Mouse (Mus musculus): ENCODE data around the gene Apela. TPM values are rescaled to one million over a fixed set of nuclear protein-coding genes. Genes with fewer than 3 reads are reported as not detected.

Gene Apela
- polyA plus RNA-seq, 2 experiments: 11.2 to 17.3 TPM

DNA sequence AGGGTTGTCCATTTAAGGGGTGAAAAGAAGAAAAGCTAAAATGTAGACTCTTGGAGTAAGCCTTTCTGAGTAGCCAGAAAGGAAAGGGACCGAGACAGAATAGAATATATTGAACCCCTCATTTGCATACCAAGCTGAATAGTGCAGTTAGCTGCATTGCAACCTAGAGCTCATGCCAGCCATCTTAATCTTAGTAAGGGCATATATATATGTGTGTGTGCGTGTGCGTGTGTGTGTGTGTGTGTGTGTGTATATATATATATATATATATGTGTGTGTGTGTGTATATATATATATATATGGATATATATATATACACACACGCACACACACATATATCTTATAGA lies 31.3 kb upstream of the Apela start:
- TF ChIP-seq POLR2A (IDR thresholded peaks at IDR 0.05; ENCODE audit: borderline replicate concordance, extremely low read depth, insufficient read depth, insufficient read length): no peak

DNA sequence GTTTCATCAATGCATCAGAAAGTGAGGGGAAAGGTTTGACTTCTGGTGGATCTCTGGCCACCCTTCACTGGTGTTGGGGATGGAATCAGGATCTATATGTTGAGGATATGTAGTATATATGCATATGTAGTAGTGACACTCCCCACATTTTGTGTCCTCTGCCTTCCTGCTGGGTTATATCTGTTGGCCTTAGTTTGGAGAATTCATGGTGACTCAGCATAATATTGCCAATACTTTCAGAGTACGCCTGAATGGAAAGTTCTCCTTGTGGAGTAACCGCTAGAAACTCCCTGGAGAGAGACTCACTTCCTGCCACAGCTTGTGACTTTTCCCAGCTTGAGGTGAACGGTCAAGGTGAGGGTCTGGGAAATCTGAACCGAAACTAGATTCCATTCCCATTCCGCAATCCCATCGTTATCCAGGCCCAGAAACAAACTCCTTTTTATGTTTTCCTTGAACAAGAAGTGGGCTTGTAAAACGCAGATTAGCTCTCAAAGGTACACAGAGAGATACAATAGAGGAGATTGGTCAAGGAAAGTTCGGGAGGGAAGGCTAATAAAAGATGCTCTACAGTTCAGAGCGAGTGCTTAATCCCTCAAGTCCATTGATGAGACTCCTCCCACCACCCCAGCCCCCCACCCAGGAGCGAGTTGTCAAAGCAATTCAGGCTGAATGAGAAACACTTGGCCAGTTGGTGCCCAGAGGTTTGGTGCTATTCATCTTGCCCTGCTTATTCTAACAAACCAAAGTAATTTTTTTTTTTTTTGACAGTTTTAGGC lies 30.7 kb upstream of the Apela start:
- H3K27ac ChIP-seq (replicated peaks; ENCODE audit: low read depth, low read length): no peak overlapping the region
- H3K4me1 ChIP-seq (ENCODE audit: control insufficient read depth, insufficient read depth, low read length): no peaks in the 10 kb centered on the region
- H3K9ac ChIP-seq (ENCODE audit: low read depth, low read length, severe bottlenecking): no peak overlapping the region
- no peak for TF ChIP-seq POLR2A (IDR thresholded peaks at IDR 0.05; ENCODE audit: borderline replicate concordance, extremely low read depth, insufficient read depth, insufficient read length)
- no peaks in the 10 kb centered on the region for H3K9me3 ChIP-seq (ENCODE audit: control insufficient read depth, low read length)
- 24% methylated on average over 10 of the region's 10 CpGs for WGBS
- H3K36me3 ChIP-seq (ENCODE audit: control insufficient read depth, insufficient read depth, low read length): no peaks in the 10 kb centered on the region
- no peak overlapping the region for H3K4me3 ChIP-seq (replicated peaks; ENCODE audit: low read length)
- ATAC-seq (ENCODE audit: low FRiP score, low read depth): no peak
- no peak overlapping the region for H3K4me2 ChIP-seq (replicated peaks; ENCODE audit: low read depth, low read length, severe bottlenecking)
- DNase-seq (ENCODE audit: low spot score): no peak
- H3K27me3 ChIP-seq (ENCODE audit: control insufficient read depth, insufficient read depth, low read length): no peaks in the 10 kb centered on the region

More for the DNA sequence above, 31.3 kb upstream of the Apela start:
- H3K27me3 ChIP-seq (ENCODE audit: control insufficient read depth, insufficient read depth, low read length): no peaks in the 10 kb centered on the region
- ATAC-seq (ENCODE audit: low FRiP score, low read depth): no peak
- DNase-seq (ENCODE audit: low spot score): no peak
- no peaks in the 10 kb centered on the region for H3K4me1 ChIP-seq (ENCODE audit: control insufficient read depth, insufficient read depth, low read length)
- H3K9me3 ChIP-seq (ENCODE audit: control insufficient read depth, low read length): no peaks in the 10 kb centered on the region
- H3K27ac ChIP-seq (replicated peaks; ENCODE audit: low read depth, low read length): no peak overlapping the region
- H3K36me3 ChIP-seq (ENCODE audit: control insufficient read depth, insufficient read depth, low read length): no peaks in the 10 kb centered on the region
- no peak overlapping the region for H3K4me2 ChIP-seq (replicated peaks; ENCODE audit: low read depth, low read length, severe bottlenecking)
- H3K4me3 ChIP-seq (replicated peaks; ENCODE audit: low read length): no peak overlapping the region
- H3K9ac ChIP-seq (ENCODE audit: low read depth, low read length, severe bottlenecking): no peak overlapping the region
- WGBS: 86% methylated on average over 4 of the region's 4 CpGs

DNA sequence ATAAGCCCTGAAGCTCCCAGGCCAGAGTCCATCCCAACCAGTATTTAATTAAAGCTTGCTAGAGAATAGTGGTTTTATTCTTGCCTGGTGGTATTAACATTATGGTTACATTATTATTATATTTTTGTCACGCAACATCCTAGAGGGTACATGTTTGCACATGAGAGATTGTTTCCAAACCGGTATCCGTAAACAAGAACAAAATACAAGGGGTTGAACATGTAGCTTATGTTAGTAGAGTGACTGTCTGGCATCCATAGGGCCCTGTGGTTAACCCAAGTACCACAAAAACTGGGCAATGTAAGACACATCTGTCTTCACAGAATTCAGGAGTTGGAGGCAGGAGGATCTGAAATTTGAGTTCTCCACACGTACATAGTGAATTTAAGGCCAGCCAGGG lies 29.9 kb upstream of the Apela start:
- 90% methylated on average over 4 of the region's 4 CpGs for WGBS
- H3K36me3 ChIP-seq (ENCODE audit: control insufficient read depth, insufficient read depth, low read length): no peaks in the 10 kb centered on the region
- H3K4me1 ChIP-seq (ENCODE audit: control insufficient read depth, insufficient read depth, low read length): no peaks in the 10 kb centered on the region
- no peaks in the 10 kb centered on the region for H3K9me3 ChIP-seq (ENCODE audit: control insufficient read depth, low read length)
- no peak overlapping the region for H3K27ac ChIP-seq (replicated peaks; ENCODE audit: low read depth, low read length)
- no peak overlapping the region for H3K9ac ChIP-seq (ENCODE audit: low read depth, low read length, severe bottlenecking)
- ATAC-seq (ENCODE audit: low FRiP score, low read depth) (no peak), DNase-seq (ENCODE audit: low spot score) (no peak)
- H3K4me2 ChIP-seq (replicated peaks; ENCODE audit: low read depth, low read length, severe bottlenecking): no peak overlapping the region
- TF ChIP-seq POLR2A (IDR thresholded peaks at IDR 0.05; ENCODE audit: borderline replicate concordance, extremely low read depth, insufficient read depth, insufficient read length): no peak
- no peaks in the 10 kb centered on the region for H3K27me3 ChIP-seq (ENCODE audit: control insufficient read depth, insufficient read depth, low read length)
- H3K4me3 ChIP-seq (replicated peaks; ENCODE audit: low read length): no peak overlapping the region

DNA sequence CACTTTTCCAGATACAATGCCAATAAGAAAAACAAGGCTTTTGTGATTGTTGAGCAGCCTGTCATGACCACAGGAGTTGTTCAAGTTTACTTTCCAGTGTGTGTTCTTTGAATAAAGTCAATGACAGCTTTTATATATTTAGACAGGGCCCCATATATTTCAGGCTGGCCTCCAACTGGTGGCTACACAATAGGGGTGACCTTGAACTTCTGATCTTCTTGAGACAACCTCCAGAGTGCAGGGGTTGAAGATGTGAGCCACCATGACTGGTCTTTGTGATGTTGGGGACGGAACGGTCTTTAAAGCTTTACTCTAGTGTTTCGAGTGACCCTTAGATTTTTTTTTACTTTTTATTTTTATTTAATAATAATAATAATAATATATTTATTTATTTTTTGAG lies 28.5 kb upstream of the Apela start:
- H3K27ac ChIP-seq (replicated peaks; ENCODE audit: low read depth, low read length): no peak overlapping the region
- H3K4me2 ChIP-seq (replicated peaks; ENCODE audit: low read depth, low read length, severe bottlenecking): no peak overlapping the region
- H3K9me3 ChIP-seq (ENCODE audit: control insufficient read depth, low read length): no peaks in the 10 kb centered on the region
- WGBS: 94% methylated on average over 3 of the region's 3 CpGs
- no peak overlapping the region for H3K4me3 ChIP-seq (replicated peaks; ENCODE audit: low read length)
- ATAC-seq (ENCODE audit: low FRiP score, low read depth): no peak
- H3K4me1 ChIP-seq (ENCODE audit: control insufficient read depth, insufficient read depth, low read length): no peaks in the 10 kb centered on the region
- no peaks in the 10 kb centered on the region for H3K36me3 ChIP-seq (ENCODE audit: control insufficient read depth, insufficient read depth, low read length)
- no peak for DNase-seq (ENCODE audit: low spot score)
- no peak for TF ChIP-seq POLR2A (IDR thresholded peaks at IDR 0.05; ENCODE audit: borderline replicate concordance, extremely low read depth, insufficient read depth, insufficient read length)
- no peak overlapping the region for H3K9ac ChIP-seq (ENCODE audit: low read depth, low read length, severe bottlenecking)
- H3K27me3 ChIP-seq (ENCODE audit: control insufficient read depth, insufficient read depth, low read length): no peaks in the 10 kb centered on the region

DNA sequence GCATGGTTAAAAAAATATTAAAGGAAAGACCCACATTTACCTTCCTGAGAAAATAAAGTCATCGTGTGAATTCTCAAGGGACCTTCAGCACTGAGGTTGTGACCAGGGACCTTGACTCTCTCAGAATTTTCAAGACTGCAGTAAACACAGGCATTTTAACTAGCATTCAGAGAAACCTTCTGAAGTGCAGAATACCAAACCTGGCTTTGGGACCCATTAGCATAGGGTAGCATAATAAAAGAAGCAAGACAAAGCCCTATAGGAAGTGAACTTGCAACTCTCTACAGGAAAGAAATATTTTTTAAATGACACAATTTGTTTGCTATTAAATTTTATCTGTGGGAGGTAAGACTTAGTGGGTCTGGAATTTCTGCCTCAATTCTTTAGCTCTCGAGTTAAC lies 26.9 kb upstream of the Apela start:
- no peak for TF ChIP-seq POLR2A (IDR thresholded peaks at IDR 0.05; ENCODE audit: borderline replicate concordance, extremely low read depth, insufficient read depth, insufficient read length)
- WGBS: 32% methylated on average over 2 of the region's 2 CpGs
- H3K4me3 ChIP-seq (replicated peaks; ENCODE audit: low read length): no peak overlapping the region
- no peak overlapping the region for H3K9ac ChIP-seq (ENCODE audit: low read depth, low read length, severe bottlenecking)
- DNase-seq (ENCODE audit: low spot score) (no peak), ATAC-seq (ENCODE audit: low FRiP score, low read depth) (no peak)
- H3K4me2 ChIP-seq (replicated peaks; ENCODE audit: low read depth, low read length, severe bottlenecking): no peak overlapping the region
- H3K27ac ChIP-seq (replicated peaks; ENCODE audit: low read depth, low read length): no peak overlapping the region
- H3K9me3 ChIP-seq (ENCODE audit: control insufficient read depth, low read length): no peaks in the 10 kb centered on the region
- no peaks in the 10 kb centered on the region for H3K27me3 ChIP-seq (ENCODE audit: control insufficient read depth, insufficient read depth, low read length)
- H3K36me3 ChIP-seq (ENCODE audit: control insufficient read depth, insufficient read depth, low read length): no peaks in the 10 kb centered on the region
- H3K4me1 ChIP-seq (ENCODE audit: control insufficient read depth, insufficient read depth, low read length): no peaks in the 10 kb centered on the region

All from limb, embryonic 14.5 days (tissue).